Mouse (Mus musculus): ENCODE measurements at regions not wholly inside any gene's neighbourhood (a gene's known extent, or its start where the extent isn't known, plus 50 kb on each side); places are given as distances from the start of the nearest gene placed in this dataset.
A peak's percentile ranks its signal among the peaks of the same experiment; 100 is the strongest.

- H3K4me3 ChIP-seq, result no peak overlapping the region
- no peak overlapping the region for H3K9ac ChIP-seq
- H3K9me3 ChIP-seq (replicated peaks), result no peaks in the 10 kb centered on the region
- H3K27ac ChIP-seq, result no peak overlapping the region
- H3K36me3 ChIP-seq (ENCODE audit: poor library complexity, severe bottlenecking), result no peaks in the 10 kb centered on the region
- ATAC-seq, result peak; percentile 46; the same call in 1 of the 2 replicates
- no peaks in the 10 kb centered on the region for H3K4me1 ChIP-seq
- WGBS, result 19% methylated on average over 6 of the region's 6 CpGs
- no peaks in the 10 kb centered on the region for H3K27me3 ChIP-seq
- peak overlapping the region; percentile 41 for H3K4me2 ChIP-seq
These were observed 77.8 kb downstream of the Rpia start for GRCm38 (mm10) chr6:70714239-70714638.

GRCm38 (mm10) chr6:70713665-70714064 is 78.4 kb downstream of the Rpia start:
- WGBS, result 77% methylated on average over 6 of the region's 6 CpGs
- H3K36me3 ChIP-seq (ENCODE audit: poor library complexity, severe bottlenecking), result no peaks in the 10 kb centered on the region
- no peak overlapping the region for H3K4me2 ChIP-seq
- no peak overlapping the region for H3K27ac ChIP-seq
- H3K9ac ChIP-seq, result no peak overlapping the region
- no peak overlapping the region for H3K4me3 ChIP-seq
- no peak for ATAC-seq
- H3K4me1 ChIP-seq, result no peaks in the 10 kb centered on the region
- H3K9me3 ChIP-seq (replicated peaks), result no peaks in the 10 kb centered on the region
- no peaks in the 10 kb centered on the region for H3K27me3 ChIP-seq

- H3K9ac ChIP-seq, result no peak overlapping the region
- H3K36me3 ChIP-seq (ENCODE audit: poor library complexity, severe bottlenecking), result no peaks in the 10 kb centered on the region
- H3K4me1 ChIP-seq, result no peaks in the 10 kb centered on the region
- no peaks in the 10 kb centered on the region for H3K27me3 ChIP-seq
- 0 out of 2 replicates have a peak, but pooled peaks have one; percentile 49 for ATAC-seq
- no peak overlapping the region for H3K27ac ChIP-seq
- no peak overlapping the region for H3K4me2 ChIP-seq
- H3K9me3 ChIP-seq (replicated peaks), result no peaks in the 10 kb centered on the region
- no peak overlapping the region for H3K4me3 ChIP-seq
- WGBS, result 49% methylated on average over 7 of the region's 7 CpGs
These were observed 78.9 kb downstream of the Rpia start for GRCm38 (mm10) chr6:70713118-70713517.

- peak; percentile 68 for ATAC-seq
These were observed 82.5 kb downstream of the Rpia start for GRCm38 (mm10) chr6:70709338-70710055.

GRCm38 (mm10) chr6:70695596-70695995 is 96.4 kb downstream of the Rpia start:
- no peaks in the 10 kb centered on the region for H3K27me3 ChIP-seq
- H3K4me3 ChIP-seq, result no peak overlapping the region
- ATAC-seq, result no peak
- H3K36me3 ChIP-seq (ENCODE audit: poor library complexity, severe bottlenecking), result no peaks in the 10 kb centered on the region
- WGBS, result 96% methylated on average over 26 of the region's 26 CpGs
- H3K9ac ChIP-seq, result no peak overlapping the region
- no peak overlapping the region for H3K27ac ChIP-seq
- H3K9me3 ChIP-seq (replicated peaks), result peaks cover 7% of the 10 kb centered on the region; the same call in 1 of the 2 replicates
- H3K4me1 ChIP-seq, result no peaks in the 10 kb centered on the region
- H3K4me2 ChIP-seq, result no peak overlapping the region

More at GRCm38 (mm10) chr6:70709338-70710055, 82.5 kb downstream of the Rpia start:
- no peaks in the 10 kb centered on the region for H3K27me3 ChIP-seq
- no peak overlapping the region for H3K27ac ChIP-seq
- WGBS, result 21% methylated on average over 7 of the region's 7 CpGs
- H3K4me2 ChIP-seq, result no peak overlapping the region
- H3K36me3 ChIP-seq (ENCODE audit: poor library complexity, severe bottlenecking), result no peaks in the 10 kb centered on the region
- H3K9me3 ChIP-seq (replicated peaks), result no peaks in the 10 kb centered on the region
- H3K4me3 ChIP-seq, result no peak overlapping the region
- H3K4me1 ChIP-seq, result no peaks in the 10 kb centered on the region
- H3K9ac ChIP-seq, result no peak overlapping the region

Measured in forebrain, embryonic 13.5 days (tissue).